Mouse (Mus musculus): ENCODE results near the gene Rnpepl1.

DNA sequence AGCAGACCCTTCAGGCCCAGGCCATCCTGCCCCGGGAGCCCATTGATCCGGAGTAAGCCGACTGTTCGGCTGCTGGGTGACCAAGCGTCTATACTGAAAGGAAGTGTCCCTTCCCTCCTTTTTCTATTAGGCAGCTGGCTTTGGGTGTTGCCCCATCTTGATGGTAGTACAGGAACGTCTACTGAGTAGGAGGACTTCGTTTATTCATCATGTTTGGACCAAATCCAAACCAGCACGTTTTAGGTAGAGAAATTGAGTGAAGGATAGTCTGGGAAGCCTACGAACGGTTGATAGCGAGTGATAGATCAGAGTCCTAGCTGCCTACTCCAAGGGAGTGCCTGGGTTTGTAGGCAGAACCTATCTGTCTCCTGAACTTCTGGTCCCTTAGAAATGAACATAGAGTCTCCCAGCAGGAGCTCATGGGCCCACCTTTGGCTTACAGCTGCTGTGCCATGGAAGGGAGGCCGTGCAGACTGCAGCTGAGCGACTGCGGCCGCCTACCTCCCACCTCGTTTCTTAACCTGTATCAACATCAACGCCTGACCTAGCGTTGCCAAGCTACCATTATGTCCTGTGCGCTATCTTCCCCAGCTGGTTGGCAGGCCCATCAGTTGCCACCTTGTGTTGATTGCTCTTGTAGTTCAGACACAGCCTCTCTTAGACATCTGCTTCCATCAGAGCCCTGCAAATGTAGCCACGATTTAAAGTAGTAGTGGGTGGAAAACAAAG is 2.8 kb upstream of the Rnpepl1 start:
- TF ChIP-seq CTCF (IDR thresholded peaks at IDR 0.05), result no peak
- no peak for TF ChIP-seq POLR2A (IDR thresholded peaks at IDR 0.05; ENCODE audit: insufficient read depth, low read depth, low read length)
